Mouse (Mus musculus) liver, embryonic 16.5 days (tissue): Measurements from ENCODE around the gene Ddx19a. TPM values are rescaled to one million over a fixed set of nuclear protein-coding genes. Genes with fewer than 3 reads are reported as not detected.
"Not testable (repeated sequence)": the region's sequence is repeated elsewhere in the genome, so short reads cannot be mapped to it uniquely, and the experiment has no call there.

ENCODE experiments used
- ATAC-seq: fragments of 200-750 bp; cut with Nextera tagmentation; 2 replicates; pipeline ENCODE4 v1.8.0; 2017; ENCODE audit warnings: low read depth, mild to moderate bottlenecking, moderate number of reproducible peaks, moderate library complexity
- H3K27ac ChIP-seq: fragments of 300-500 bp; sonication (generic); 2 replicates; pipeline ENCODE4 v1.5.1; 2014; ENCODE audit warnings: mild to moderate bottlenecking, low read length
- H3K27me3 ChIP-seq: fragments of 300-500 bp; sonication (generic); 2 replicates; pipeline ENCODE4 v1.6.1; 2014; ENCODE audit warnings: low read depth, low read length, mixed read lengths; ENCODE audit not compliant: control insufficient read depth, insufficient read depth
- H3K36me3 ChIP-seq: fragments of 300-500 bp; sonication (generic); 2 replicates; pipeline ENCODE4 v1.6.1; 2014; ENCODE audit warnings: mild to moderate bottlenecking; ENCODE audit not compliant: control insufficient read depth, insufficient read depth
- H3K4me1 ChIP-seq: fragments of 300-500 bp; sonication (generic); 2 replicates; pipeline ENCODE4 v1.6.1; 2014; ENCODE audit warnings: low read depth, low read length, mixed read lengths; ENCODE audit not compliant: control insufficient read depth
- H3K4me2 ChIP-seq: fragments of 300-500 bp; sonication (generic); 2 replicates; pipeline ENCODE4 v1.6.1; 2014; ENCODE audit warnings: low read depth, low read length, mixed read lengths
- H3K4me3 ChIP-seq: fragments of 300-500 bp; sonication (generic); 2 replicates; pipeline ENCODE4 v1.5.1; 2014; ENCODE audit warnings: low read depth, mild to moderate bottlenecking, low read length
- H3K9ac ChIP-seq: fragments of 300-500 bp; sonication (generic); 2 replicates; pipeline ENCODE4 v1.6.1; 2014; ENCODE audit warnings: low read depth, low read length
- H3K9me3 ChIP-seq: fragments of 300-500 bp; sonication (generic); replicated peaks from 2 replicates; pipeline ENCODE4 v1.6.1; 2016; ENCODE audit warnings: low read length; ENCODE audit not compliant: control insufficient read depth
- WGBS: fragments of 180-500 bp; shearing (Covaris S2); extraction: QIAGEN DNeasy Blood & Tissue Kit; methylation state at CpG from one replicate; pipeline ENCODE4 v1.1.7; 2014; ENCODE audit not compliant: insufficient replicate concordance; 5-methylcytosine and 5-hydroxymethylcytosine counted together
- polyA plus RNA-seq: library from polyadenylated mRNA; unstranded; fragments of >200 nt; fragmentation: Nextera tagmentation; extraction: Ambion mirVana; gene quantifications from 2 replicates; pipeline ENCODE4 v1.2.1, GENCODE M21; 2015

Gene Ddx19a
- polyA plus RNA-seq, 1 experiment from 2014 or later, result 8.8 TPM

DNA sequence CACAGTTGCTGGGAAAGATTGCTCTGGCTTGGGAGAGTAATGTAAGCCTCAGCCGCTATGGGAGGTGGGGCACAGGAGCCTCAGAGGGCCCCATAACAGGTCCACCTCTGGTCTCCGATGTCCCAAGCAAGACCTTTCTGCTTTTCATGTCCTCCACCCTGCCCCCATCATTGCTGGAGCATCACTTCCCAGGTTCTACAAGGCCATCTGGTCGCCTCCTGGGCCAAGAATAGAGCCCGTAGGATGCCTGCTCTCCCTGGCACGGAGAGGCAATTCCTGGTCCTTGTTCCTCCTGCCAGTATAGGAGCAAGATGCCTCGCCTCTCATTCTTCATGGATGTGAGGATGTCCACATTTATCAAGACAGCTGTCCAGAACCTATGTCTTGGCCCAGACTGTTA lies 37.7 kb downstream of the Ddx19a start:
- Histone ChIP-seq H3K4me3 (no peak overlapping the region), H3K4me2 (no peak overlapping the region), H3K27me3 (no peaks in the 10 kb centered on the region), H3K36me3 (peaks cover 41% of the 10 kb centered on the region), H3K27ac (no peak overlapping the region), H3K9ac (no peak overlapping the region), H3K9me3 (no peaks in the 10 kb centered on the region), H3K4me1 (no peaks in the 10 kb centered on the region)
- ATAC-seq, result no peak
- WGBS, result 92% methylated on average over 6 of the region's 6 CpGs

DNA sequence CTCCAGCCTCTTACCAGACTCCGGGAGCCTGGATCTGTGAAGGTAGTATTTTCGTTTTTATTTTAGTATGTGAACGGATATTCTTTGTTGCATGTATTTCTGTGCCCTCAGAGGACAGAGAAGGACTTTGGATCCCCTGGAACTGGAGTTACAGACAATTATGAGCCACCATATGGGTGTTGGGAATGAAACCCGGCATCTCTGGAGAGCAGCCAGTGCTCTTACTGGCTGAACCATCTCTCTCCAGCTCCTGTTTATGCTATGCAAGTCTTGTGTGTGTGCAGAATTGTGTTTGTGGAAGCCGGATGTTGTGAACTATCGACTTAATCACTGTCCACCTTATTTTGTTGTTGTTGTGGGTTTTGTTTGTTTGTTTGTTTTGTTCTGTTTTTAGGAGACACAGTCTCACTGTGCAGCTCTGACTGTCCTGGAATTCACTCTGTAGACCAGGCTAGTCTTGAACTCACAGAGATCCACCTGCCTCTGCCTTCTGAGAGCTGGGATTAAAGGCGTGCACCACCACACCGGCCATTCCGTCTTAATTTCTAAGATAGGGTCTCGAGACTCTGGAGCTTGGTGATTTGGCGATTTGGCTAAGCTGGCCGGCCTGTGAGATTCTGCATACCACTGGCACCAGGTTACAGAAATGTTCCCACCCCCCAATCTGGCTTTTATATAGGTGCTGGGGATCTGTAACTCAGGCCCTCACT lies 38.4 kb downstream of the Ddx19a start:
- 89% methylated on average over 12 of the region's 12 CpGs for WGBS
- Histone ChIP-seq H3K4me3 (no peak overlapping the region), H3K27me3 (no peaks in the 10 kb centered on the region), H3K36me3 (peaks cover 39% of the 10 kb centered on the region), H3K9me3 (no peaks in the 10 kb centered on the region), H3K9ac (no peak overlapping the region), H3K4me1 (no peaks in the 10 kb centered on the region), H3K4me2 (no peak overlapping the region), H3K27ac (no peak overlapping the region)
- no peak for ATAC-seq

DNA sequence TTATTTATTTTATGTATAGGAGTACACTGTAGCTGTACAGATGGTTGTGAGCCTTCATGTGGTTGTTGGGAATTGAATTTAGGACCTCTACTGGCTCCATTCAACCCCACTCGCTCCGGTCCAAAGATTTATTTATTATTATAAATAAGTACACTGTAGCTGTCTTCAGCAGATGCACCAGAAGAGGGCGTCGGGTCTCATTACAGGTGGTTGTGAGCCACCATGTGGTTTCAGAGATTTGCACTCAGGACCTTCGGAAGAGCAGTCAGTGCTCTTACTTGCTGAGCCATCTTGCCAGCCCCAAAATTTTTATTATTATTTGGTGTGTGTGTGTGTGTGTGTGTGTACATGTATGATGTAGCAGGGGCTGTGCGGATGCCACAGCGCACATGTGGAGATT lies 39.0 kb downstream of the Ddx19a start:
- not testable (repeated sequence) for H3K27me3 ChIP-seq, H3K9ac ChIP-seq, H3K4me1 ChIP-seq, H3K9me3 ChIP-seq, H3K27ac ChIP-seq, H3K4me2 ChIP-seq, H3K4me3 ChIP-seq, ATAC-seq
- peaks cover 38% of the 10 kb centered on the region for H3K36me3 ChIP-seq
- 90% methylated on average over 7 of the region's 7 CpGs for WGBS

DNA sequence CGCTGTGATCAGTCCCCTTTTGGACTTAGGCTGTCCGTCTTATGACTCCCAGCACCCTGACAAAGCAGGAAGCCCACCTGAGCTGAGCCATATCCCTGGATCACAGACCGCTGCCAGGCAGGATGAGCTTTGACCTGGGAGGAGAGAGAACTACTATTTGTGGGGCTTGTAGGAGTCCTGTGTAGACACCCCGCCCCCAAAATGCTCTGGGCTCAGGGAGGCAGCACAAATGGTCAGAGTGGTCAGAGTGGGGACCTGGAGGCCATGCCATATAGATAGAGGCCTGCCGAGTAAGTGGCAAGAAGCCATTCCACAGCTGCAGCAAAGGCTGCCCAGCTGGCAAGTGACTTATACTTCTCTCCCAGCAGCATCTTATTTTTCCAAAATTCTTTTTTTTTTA lies 39.5 kb downstream of the Ddx19a start:
- no peaks in the 10 kb centered on the region for H3K27me3 ChIP-seq
- H3K27ac ChIP-seq, result no peak overlapping the region
- WGBS, result 78% methylated on average over 5 of the region's 5 CpGs
- H3K9ac ChIP-seq, result no peak overlapping the region
- no peaks in the 10 kb centered on the region for H3K9me3 ChIP-seq
- no peak overlapping the region for H3K4me3 ChIP-seq
- no peak overlapping the region for H3K4me2 ChIP-seq
- peaks cover 37% of the 10 kb centered on the region for H3K36me3 ChIP-seq
- no peaks in the 10 kb centered on the region for H3K4me1 ChIP-seq
- no peak for ATAC-seq

DNA sequence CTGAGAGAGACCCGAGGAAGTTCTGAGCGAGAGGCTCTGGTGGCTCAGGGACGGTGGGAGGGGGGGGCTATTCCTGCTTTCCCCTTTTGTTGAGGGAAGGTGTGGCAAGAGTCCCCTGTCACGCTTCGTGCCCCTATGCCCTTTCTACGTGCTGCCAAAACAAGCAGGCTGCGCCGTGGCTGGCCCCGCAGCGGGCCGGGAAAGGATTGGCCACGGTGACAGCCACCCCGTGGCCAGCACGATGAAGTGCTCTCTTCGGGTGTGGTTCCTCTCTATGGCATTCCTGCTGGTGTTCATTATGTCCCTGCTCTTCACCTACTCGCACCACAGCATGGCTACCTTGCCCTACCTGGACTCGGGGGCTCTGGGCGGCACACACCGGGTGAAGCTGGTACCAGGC lies 40.1 kb downstream of the Ddx19a start:
- WGBS, result 92% methylated on average over 19 of the region's 19 CpGs
- peaks cover 31% of the 10 kb centered on the region for H3K36me3 ChIP-seq
- H3K4me3 ChIP-seq, result no peak overlapping the region
- H3K27me3 ChIP-seq, result no peaks in the 10 kb centered on the region
- H3K4me1 ChIP-seq, result no peaks in the 10 kb centered on the region
- H3K9me3 ChIP-seq, result no peaks in the 10 kb centered on the region
- no peak for ATAC-seq
- no peak overlapping the region for H3K27ac ChIP-seq
- H3K4me2 ChIP-seq, result no peak overlapping the region
- H3K9ac ChIP-seq, result no peak overlapping the region

DNA sequence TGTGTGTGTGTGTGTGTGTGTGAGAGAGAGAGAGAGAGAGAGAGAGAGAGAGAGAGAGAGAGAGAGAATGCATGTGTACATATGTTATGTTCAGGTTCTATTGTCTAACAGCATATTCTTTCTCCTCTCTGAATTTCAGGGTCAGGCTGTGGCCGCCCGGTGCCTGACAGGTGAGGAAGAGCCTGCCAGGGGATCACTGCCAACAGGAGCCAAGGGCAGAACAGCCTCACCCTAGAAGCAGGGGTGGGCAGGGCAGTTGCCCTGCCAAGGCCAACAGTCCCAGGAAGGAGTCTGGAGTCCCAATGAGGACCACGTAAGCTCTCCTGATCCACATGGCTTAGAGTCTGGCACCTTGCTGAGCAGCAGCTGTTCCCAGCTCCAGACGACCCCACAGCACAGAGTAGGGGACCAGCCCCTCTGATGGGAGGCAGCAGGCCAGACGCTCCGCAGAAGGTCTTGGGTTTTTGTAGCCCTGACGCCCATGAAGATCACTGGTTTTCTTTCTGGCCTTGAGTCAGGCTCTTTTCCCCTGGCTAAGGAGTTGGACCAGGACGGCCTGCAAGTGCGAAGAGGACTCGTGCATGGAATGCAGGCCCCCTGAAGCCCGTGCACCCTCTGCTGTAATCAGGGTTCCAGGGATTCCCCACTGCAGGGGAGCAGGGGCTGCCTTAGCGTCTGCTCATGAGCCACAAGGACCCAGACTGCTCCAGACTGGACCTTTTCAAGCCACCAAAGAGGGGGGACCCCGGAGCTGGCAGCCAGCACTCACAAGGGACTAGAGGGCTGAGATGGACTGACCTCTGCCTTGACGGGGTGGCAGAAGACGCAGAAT lies 40.8 kb downstream of the Ddx19a start:
- H3K9me3 ChIP-seq, result no peaks in the 10 kb centered on the region
- H3K4me3 ChIP-seq, result no peak overlapping the region
- no peak for ATAC-seq
- H3K4me1 ChIP-seq, result no peaks in the 10 kb centered on the region
- 89% methylated on average over 15 of the region's 15 CpGs for WGBS
- peaks cover 24% of the 10 kb centered on the region for H3K36me3 ChIP-seq
- no peak overlapping the region for H3K9ac ChIP-seq
- H3K27me3 ChIP-seq, result no peaks in the 10 kb centered on the region
- no peak overlapping the region for H3K27ac ChIP-seq
- H3K4me2 ChIP-seq, result no peak overlapping the region

DNA sequence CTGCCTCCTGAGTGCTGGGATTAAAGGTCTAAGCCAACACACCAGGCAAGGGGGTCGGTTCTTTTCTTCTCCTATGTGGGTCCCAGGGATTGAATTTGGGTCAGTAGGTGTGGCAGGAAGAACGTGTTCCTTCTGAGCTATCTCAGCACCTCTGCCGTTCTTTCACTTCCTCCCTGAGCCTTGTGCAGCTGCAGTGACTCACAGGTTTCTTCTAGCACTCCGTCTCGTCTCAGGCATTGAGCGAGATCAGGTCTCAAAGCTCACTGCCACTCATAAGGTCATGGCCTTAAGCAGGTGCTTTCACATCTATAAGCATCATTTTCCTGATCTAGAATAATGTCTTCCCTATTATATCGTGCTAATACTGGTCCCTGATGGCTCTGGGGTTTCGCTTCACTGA lies 42.8 kb downstream of the Ddx19a start:
- H3K27me3 ChIP-seq, result no peaks in the 10 kb centered on the region
- no peak overlapping the region for H3K27ac ChIP-seq
- ATAC-seq, result no peak
- WGBS, result 51% methylated on average over 8 of the region's 8 CpGs
- H3K36me3 ChIP-seq, result peaks cover 21% of the 10 kb centered on the region
- no peaks in the 10 kb centered on the region for H3K9me3 ChIP-seq
- no peak overlapping the region for H3K4me3 ChIP-seq
- no peak overlapping the region for H3K4me2 ChIP-seq
- H3K9ac ChIP-seq, result no peak overlapping the region
- no peaks in the 10 kb centered on the region for H3K4me1 ChIP-seq

DNA sequence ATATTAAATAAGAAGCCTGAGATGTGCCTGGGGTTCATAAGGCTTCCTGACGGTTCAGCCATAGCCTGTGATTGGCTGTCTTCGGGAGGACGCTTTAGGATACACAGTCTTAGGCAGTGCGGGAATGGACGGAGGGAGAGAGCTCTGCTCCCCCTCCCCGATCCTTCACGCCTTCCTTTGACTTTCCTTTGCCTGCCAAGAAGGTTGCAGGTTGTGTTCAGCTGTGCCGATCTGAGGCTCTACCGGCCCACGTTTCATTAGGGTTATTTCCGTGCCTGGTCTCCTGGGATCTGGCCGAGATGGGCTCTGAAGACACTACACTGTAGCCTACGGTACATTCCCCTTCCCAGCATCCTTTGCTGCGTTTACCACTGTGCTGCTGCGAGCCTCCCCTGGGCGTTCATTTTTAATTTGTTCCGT lies 47.5 kb downstream of the Ddx19a start:
- Histone ChIP-seq H3K9me3 (no peaks in the 10 kb centered on the region), H3K27ac (no peak overlapping the region), H3K4me2 (no peak overlapping the region), H3K9ac (no peak overlapping the region), H3K36me3 (no peaks in the 10 kb centered on the region), H3K4me3 (no peak overlapping the region), H3K4me1 (0 out of 2 replicates have a peak, but pooled peaks cover 2% of the 10 kb centered on the region), H3K27me3 (no peaks in the 10 kb centered on the region)
- no peak for ATAC-seq
- 79% methylated on average over 17 of the region's 17 CpGs for WGBS

DNA sequence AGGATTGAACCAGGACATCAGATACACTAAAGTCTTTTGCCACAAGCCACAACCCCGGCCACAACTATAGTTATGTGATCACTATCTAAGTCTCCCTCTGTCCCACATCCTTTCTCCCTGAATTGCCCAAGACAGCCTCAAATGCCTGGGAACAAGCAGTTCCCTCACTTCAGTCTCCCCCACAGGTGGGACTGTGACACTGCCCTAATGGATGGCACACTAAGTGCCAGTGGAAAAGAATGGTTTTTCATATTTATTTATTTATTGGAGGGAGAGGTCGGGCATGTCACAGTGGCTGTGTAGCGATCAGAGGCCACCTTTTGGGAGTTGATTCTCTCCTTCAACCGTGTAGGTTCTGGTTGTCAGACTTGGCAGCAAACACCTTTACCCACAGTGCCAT lies 51.9 kb downstream of the Ddx19a start:
- no peak overlapping the region for H3K4me3 ChIP-seq
- H3K4me1 ChIP-seq, result peaks cover 14% of the 10 kb centered on the region
- no peaks in the 10 kb centered on the region for H3K9me3 ChIP-seq
- no peak for ATAC-seq
- no peak overlapping the region for H3K4me2 ChIP-seq
- WGBS, result 41% methylated on average over 4 of the region's 4 CpGs
- H3K36me3 ChIP-seq, result peaks cover 3% of the 10 kb centered on the region; the same call in 1 of the 2 replicates
- H3K9ac ChIP-seq, result no peak overlapping the region
- H3K27ac ChIP-seq, result no peak overlapping the region
- H3K27me3 ChIP-seq, result no peaks in the 10 kb centered on the region
